Comparison of ENCODE assay signal across 44 mouse cellular contexts in the genomic region with DNA sequence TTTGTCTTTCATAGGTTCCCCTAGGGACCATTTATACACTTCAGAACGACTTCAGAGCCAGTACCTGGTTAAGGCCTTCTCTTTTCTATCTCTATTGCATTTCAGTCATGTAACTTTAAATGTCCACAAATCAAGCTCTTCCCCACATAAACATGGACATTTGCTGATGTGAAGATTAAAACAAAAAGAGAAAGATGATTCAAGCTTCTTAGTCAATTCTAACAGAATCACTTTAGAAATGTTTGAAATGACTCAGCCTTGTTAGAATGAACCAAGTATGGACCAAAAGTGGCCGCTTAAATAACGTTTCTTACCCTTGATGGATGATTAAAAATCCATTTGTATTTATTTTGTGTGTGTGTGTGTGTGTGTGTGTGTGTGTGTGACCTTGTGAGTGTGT. TPM values are rescaled to one million over a fixed set of nuclear protein-coding genes. Genes with fewer than 3 reads are reported as not detected.
"Had no signal": no experiment of that assay in that cellular context is flagged by ENCODE, and none has a peak within 500 bp of the region (broad histone marks: within the 10 kb centered on the region; RNA-seq: fewer than 3 reads in every experiment).

No protein-coding gene starts in this region.

- H3K4me1 ChIP-seq: limb, embryonic 10.5 days; limb, embryonic 12.5 days; limb, embryonic 13.5 days; liver, embryonic 12.5 days; liver, embryonic 13.5 days; liver, embryonic 15.5 days; lung, embryonic 15.5 days; megakaryocyte, embryonic 14.5 days; midbrain, embryonic 10.5 days; midbrain, embryonic 12.5 days; midbrain, embryonic 13.5 days; midbrain, embryonic 15.5 days; neural tube, embryonic 12.5 days had no signal

- DNase-seq: left cerebral cortex, postnatal 4 days; liver; liver, embryonic 13.5 days; liver, postnatal 0 days; lung, adult 18-20 months; lung, adult 2 months; lung, embryonic 14.5 days; lung, postnatal 10 days; lung, postnatal 14 days; lung, postnatal 36 days; lung, postnatal 4 days; midbrain, embryonic 14.5 days had no signal

- H3K9ac ChIP-seq: limb, embryonic 12.5 days; limb, embryonic 13.5 days; limb, embryonic 15.5 days; liver, embryonic 12.5 days; liver, embryonic 13.5 days; liver, embryonic 14.5 days; liver, embryonic 15.5 days; liver, postnatal 0 days; lung, embryonic 14.5 days; lung, embryonic 15.5 days; midbrain, embryonic 12.5 days; midbrain, embryonic 13.5 days; midbrain, embryonic 15.5 days; neural tube, embryonic 12.5 days had no signal

- ATAC-seq: liver, embryonic 12.5 days; liver, postnatal 0 days; lung, postnatal 0 days; midbrain, embryonic 13.5 days; midbrain, embryonic 15.5 days; midbrain, embryonic 16.5 days had no signal

- H3K36me3 ChIP-seq: limb, embryonic 10.5 days; limb, embryonic 12.5 days; limb, embryonic 13.5 days; limb, embryonic 15.5 days; liver, embryonic 12.5 days; liver, embryonic 13.5 days; liver, embryonic 15.5 days; lung, embryonic 15.5 days; midbrain, embryonic 10.5 days; midbrain, embryonic 12.5 days; midbrain, embryonic 13.5 days; midbrain, embryonic 15.5 days; neural tube, embryonic 12.5 days had no signal

- H3K4me2 ChIP-seq: limb, embryonic 12.5 days; limb, embryonic 13.5 days; limb, embryonic 15.5 days; liver, embryonic 11.5 days; liver, embryonic 12.5 days; liver, embryonic 13.5 days; liver, embryonic 15.5 days; lung, embryonic 14.5 days; lung, embryonic 15.5 days; midbrain, embryonic 11.5 days; midbrain, embryonic 12.5 days; midbrain, embryonic 13.5 days; midbrain, embryonic 15.5 days; neural tube, embryonic 12.5 days had no signal

- H3K27ac ChIP-seq: limb, embryonic 10.5 days; limb, embryonic 12.5 days; limb, embryonic 13.5 days; limb, embryonic 15.5 days; liver, embryonic 12.5 days; liver, embryonic 13.5 days; liver, embryonic 14.5 days; liver, embryonic 15.5 days; lung, embryonic 15.5 days; macrophage; midbrain, embryonic 10.5 days; midbrain, embryonic 12.5 days; midbrain, embryonic 13.5 days; midbrain, embryonic 15.5 days; neural tube, embryonic 12.5 days had no signal

- H3K27me3 ChIP-seq: limb, embryonic 12.5 days; limb, embryonic 13.5 days; limb, embryonic 15.5 days; lung, embryonic 15.5 days; midbrain, embryonic 15.5 days; neural tube, embryonic 12.5 days had no signal

- H3K4me3 ChIP-seq: limb, embryonic 10.5 days; limb, embryonic 12.5 days; limb, embryonic 13.5 days; limb, embryonic 15.5 days; liver, embryonic 12.5 days; liver, embryonic 13.5 days; liver, embryonic 15.5 days; lung, embryonic 15.5 days; megakaryocyte, embryonic 14.5 days; midbrain, embryonic 10.5 days; midbrain, embryonic 12.5 days; midbrain, embryonic 13.5 days; midbrain, embryonic 15.5 days; myocyte; neural tube, embryonic 12.5 days had no signal

- H3K9me3 ChIP-seq: limb, embryonic 10.5 days; limb, embryonic 12.5 days; limb, embryonic 13.5 days; limb, embryonic 15.5 days; liver, embryonic 12.5 days; liver, embryonic 13.5 days; liver, embryonic 15.5 days; lung, embryonic 15.5 days; megakaryocyte, embryonic 14.5 days; midbrain, embryonic 10.5 days; midbrain, embryonic 12.5 days; midbrain, embryonic 13.5 days; midbrain, embryonic 15.5 days; neural tube, embryonic 12.5 days had no signal

RNA-seq across cellular contexts. Expression of a gene that starts 14.2 kb away (rescaled TPM):
- total RNA-seq: left cerebral cortex, postnatal 10 days; left cerebral cortex, postnatal 14 days; left cerebral cortex, postnatal 25 days; left cerebral cortex, postnatal 36 days; left cerebral cortex, postnatal 4 days; megakaryocyte progenitor cell, adult 5-6 weeks; midbrain, postnatal 0 days had no signal
- polyA plus RNA-seq: limb, embryonic 10.5 days; limb, embryonic 11.5 days; limb, embryonic 13.5 days; liver, embryonic 11.5 days; liver, embryonic 12.5 days; liver, embryonic 13.5 days; liver, embryonic 14.5 days; liver, embryonic 15.5 days; liver, embryonic 16.5 days; liver, postnatal 0 days; lung, embryonic 14.5 days; macrophage; midbrain, embryonic 10.5 days; midbrain, embryonic 11.5 days; midbrain, embryonic 12.5 days; midbrain, embryonic 13.5 days; midbrain, embryonic 14.5 days; midbrain, embryonic 16.5 days; myocyte; neural tube, embryonic 11.5 days; neural tube, embryonic 12.5 days had no signal

RNA-seq across cellular contexts. Expression of a gene that starts 16.0 kb away (rescaled TPM):
- total RNA-seq: megakaryocyte progenitor cell, adult 5-6 weeks; megakaryocyte-erythroid progenitor cell, adult 5-6 weeks; monocyte, adult 5-6 weeks had no signal
- polyA plus RNA-seq: macrophage, myocyte had no signal

RNA-seq across cellular contexts. Expression of a gene that starts 31.3 kb away (rescaled TPM):
- total RNA-seq: megakaryocyte-erythroid progenitor cell, adult 5-6 weeks had no signal

RNA-seq across cellular contexts. Expression of a gene that starts 42.1 kb away (rescaled TPM):
- total RNA-seq: left cerebral cortex, postnatal 10 days; left cerebral cortex, postnatal 14 days; left cerebral cortex, postnatal 25 days; left cerebral cortex, postnatal 36 days; left cerebral cortex, postnatal 4 days; midbrain, postnatal 0 days had no signal
- polyA plus RNA-seq: limb, embryonic 10.5 days; limb, embryonic 11.5 days; limb, embryonic 12.5 days; limb, embryonic 13.5 days; limb, embryonic 14.5 days; liver, embryonic 11.5 days; liver, embryonic 12.5 days; liver, embryonic 13.5 days; lung, embryonic 14.5 days; midbrain, embryonic 10.5 days; midbrain, embryonic 11.5 days; midbrain, embryonic 12.5 days; midbrain, embryonic 13.5 days; midbrain, embryonic 14.5 days; midbrain, embryonic 15.5 days; midbrain, embryonic 16.5 days; midbrain, postnatal 0 days; myocyte; neural tube, embryonic 11.5 days; neural tube, embryonic 12.5 days had no signal

RNA-seq across cellular contexts. Expression of a gene that starts 43.4 kb away (rescaled TPM):
- total RNA-seq: left cerebral cortex, postnatal 10 days; left cerebral cortex, postnatal 14 days; left cerebral cortex, postnatal 25 days; left cerebral cortex, postnatal 36 days; left cerebral cortex, postnatal 4 days; midbrain, postnatal 0 days had no signal
- polyA plus RNA-seq: limb, embryonic 10.5 days; liver, embryonic 12.5 days; midbrain, embryonic 10.5 days; midbrain, embryonic 11.5 days; midbrain, embryonic 12.5 days; midbrain, embryonic 13.5 days; midbrain, embryonic 14.5 days; midbrain, embryonic 15.5 days; midbrain, embryonic 16.5 days; midbrain, postnatal 0 days; neural tube, embryonic 11.5 days had no signal
